ENCODE assay signal across 8 mouse cellular contexts in the genomic region with DNA sequence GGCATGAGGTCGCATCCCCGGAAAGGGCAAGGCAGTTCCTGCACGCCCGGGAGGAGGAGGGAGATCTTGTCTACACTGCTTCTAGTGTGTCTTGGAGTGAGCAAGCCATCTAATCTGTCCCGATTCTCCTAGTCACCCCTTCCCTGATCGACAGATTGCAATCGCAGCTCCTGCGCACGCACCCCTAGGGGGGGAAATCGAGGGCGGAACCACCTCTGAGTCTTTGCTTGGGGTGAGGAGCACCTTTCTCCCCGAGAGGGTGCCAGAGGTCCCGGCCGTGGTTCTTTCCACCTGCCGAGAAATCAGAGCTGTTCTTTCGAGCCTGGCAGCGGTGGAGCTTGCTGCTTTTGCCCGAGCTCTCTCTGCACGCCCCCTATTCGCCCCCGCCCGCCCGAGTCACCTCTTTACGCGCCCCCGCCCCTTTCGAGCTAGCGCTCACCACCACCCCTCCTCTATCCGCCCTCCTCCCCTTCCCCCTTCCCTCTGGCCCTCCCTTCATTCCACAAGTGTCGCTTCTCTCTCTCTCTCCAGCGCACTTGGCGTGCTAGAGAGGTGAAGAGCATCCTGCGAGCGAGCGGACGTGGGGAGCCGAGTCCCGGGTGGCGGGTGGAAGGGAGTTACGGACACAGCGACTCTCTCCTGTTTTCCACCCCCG. TPM values are rescaled to one million over a fixed set of nuclear protein-coding genes. Genes with fewer than 3 reads are reported as not detected.
A peak's percentile ranks its signal among the peaks of the same experiment; 100 is the strongest.
DNase-seq lines count a peak whose midpoint lies in the region; ATAC-seq lines count a peak whose summit lies in the region.

A gene (plus strand): TSS at position 498 of the 655 bp plus-strand sequence.

- under 1% methylated on average over 41 of the region's 42 CpGs for WGBS in lung, embryonic 16.5 days

- peak within 1 kb of the TSS; percentile 59 for H3K4me3 ChIP-seq in lung, embryonic 16.5 days (ENCODE audit: low read length)

- H3K36me3 ChIP-seq in lung, embryonic 16.5 days (ENCODE audit: control insufficient read depth, insufficient read depth, low read length) = no peaks in the 10 kb centered on the region

- H3K4me2 ChIP-seq in lung, embryonic 16.5 days (ENCODE audit: low read depth, low read length) = peak within 1 kb of the TSS; percentile 95

- peak; percentile 43 to 55 for DNase-seq in left cerebral cortex, adult 18-20 months (ENCODE audit: low spot score in 2 of 2)
- no peak for DNase-seq in left cerebral cortex, adult 11 months (ENCODE audit: low spot score)
- DNase-seq in brain, embryonic 18.5 days (ENCODE audit: low read depth, low spot score) = peak; percentile 46
- DNase-seq in frontal cortex, postnatal 36 days (ENCODE audit: low spot score in 2 of 2) = peak; percentile 57 to 62
- peak; percentile 35 to 65 for DNase-seq in layer of hippocampus, adult 18-20 months (ENCODE audit: low spot score in 2 of 2)
- DNase-seq in right cerebral cortex, postnatal 25 days = peak; percentile 74
- DNase-seq in spleen, postnatal 4 days (ENCODE audit: low spot score in 2 of 2) = no peak

- no peak within 1 kb of the TSS for H3K27ac ChIP-seq in lung, embryonic 16.5 days (ENCODE audit: low read length)

- no peaks in the 10 kb centered on the region for H3K9me3 ChIP-seq in lung, embryonic 16.5 days (ENCODE audit: control insufficient read depth, low read length)

- H3K27me3 ChIP-seq in lung, embryonic 16.5 days (ENCODE audit: control insufficient read depth, insufficient read depth, low read depth, low read length) = peaks cover 64% of the 10 kb centered on the region

- peak; percentile 48 for ATAC-seq in lung, embryonic 16.5 days (ENCODE audit: low read depth)

- peaks cover 6% of the 10 kb centered on the region for H3K4me1 ChIP-seq in lung, embryonic 16.5 days (replicated peaks; ENCODE audit: control insufficient read depth, insufficient read depth, low read length)

- peak within 1 kb of the TSS; percentile 61 for H3K9ac ChIP-seq in lung, embryonic 16.5 days (ENCODE audit: low read length)

RNA-seq across cellular contexts. Expression of the gene that starts here (rescaled TPM):
- total RNA-seq in left cerebral cortex, adult 18-20 months (2021) = 10 to 100 TPM; 55.6 to 58.7 TPM
- 10 to 100 TPM; 54.2 to 55.1 TPM for total RNA-seq in layer of hippocampus, adult 18-20 months (2021)
- polyA plus RNA-seq in lung, embryonic 16.5 days (2015; fragmentation: Nextera tagmentation; extraction: Ambion mirVana) = 1.7 TPM in 2 replicates

Comparison
In these comparisons a context has a peak if more than half of its experiments do, and no peak if none do; other contexts are left out.
1. DNase-seq: peak in left cerebral cortex, adult 18-20 months (2 of 2), brain, embryonic 18.5 days (single experiment), frontal cortex, postnatal 36 days (2 of 2), layer of hippocampus, adult 18-20 months (2 of 2) and right cerebral cortex, postnatal 25 days (single experiment); none in left cerebral cortex, adult 11 months (single experiment) and spleen, postnatal 4 days (0 of 2).